Mouse (Mus musculus): ENCODE results near the gene Srpk2. TPM values are rescaled to one million over a fixed set of nuclear protein-coding genes. Genes with fewer than 3 reads are reported as not detected.
"Not testable (repeated sequence)": the region's sequence is repeated elsewhere in the genome, so short reads cannot be mapped to it uniquely, and the experiment has no call there.

The Srpk2 gene
- polyA plus RNA-seq, 1 experiment: 7.8 TPM

DNA sequence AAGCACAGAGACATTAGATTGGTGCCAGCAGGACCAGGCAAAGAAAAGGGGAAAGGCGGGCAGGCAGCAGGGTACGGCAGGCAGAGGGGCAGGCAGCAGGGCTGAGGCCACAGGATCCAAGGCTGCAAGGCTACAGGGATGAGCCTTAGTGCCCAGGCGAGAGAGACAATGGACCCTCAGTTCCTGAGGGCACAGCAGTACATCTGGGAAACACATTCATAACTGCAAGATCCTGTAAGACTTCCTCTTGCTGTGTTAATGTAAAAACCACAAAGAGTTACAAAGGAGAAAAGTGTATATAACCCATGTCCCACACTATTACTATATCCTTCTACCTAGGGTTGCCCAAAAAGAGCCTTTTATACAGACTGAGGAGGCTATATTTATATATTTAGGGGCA, 33.9 kb downstream of the Srpk2 start:
- no peak for TF ChIP-seq CTCF (IDR thresholded peaks at IDR 0.05; ENCODE audit: insufficient read depth, low read length)
- no peak for TF ChIP-seq POLR2A (IDR thresholded peaks at IDR 0.05; ENCODE audit: borderline replicate concordance, extremely low read depth, low read depth, low read length)
- 53% methylated on average over 3 of the region's 3 CpGs for WGBS
- no peaks in the 10 kb centered on the region; the same call in 1 of the 2 replicates for H3K4me1 ChIP-seq (ENCODE audit: control insufficient read depth, insufficient read depth, low read length)
- DNase-seq: no peak
- no peak overlapping the region for H3K4me3 ChIP-seq (replicated peaks; ENCODE audit: extremely low read depth, low read depth, low read length)

GRCm38 (mm10) chr5:23649246-23649645, 35.2 kb downstream of the Srpk2 start:
- no peak for TF ChIP-seq CTCF (IDR thresholded peaks at IDR 0.05; ENCODE audit: insufficient read depth, low read length)
- H3K4me1 ChIP-seq (ENCODE audit: control insufficient read depth, insufficient read depth, low read length): no peaks in the 10 kb centered on the region
- WGBS: 88% methylated on average over 2 of the region's 2 CpGs
- DNase-seq: no peak
- no peak overlapping the region for H3K4me3 ChIP-seq (replicated peaks; ENCODE audit: extremely low read depth, low read depth, low read length)

DNA sequence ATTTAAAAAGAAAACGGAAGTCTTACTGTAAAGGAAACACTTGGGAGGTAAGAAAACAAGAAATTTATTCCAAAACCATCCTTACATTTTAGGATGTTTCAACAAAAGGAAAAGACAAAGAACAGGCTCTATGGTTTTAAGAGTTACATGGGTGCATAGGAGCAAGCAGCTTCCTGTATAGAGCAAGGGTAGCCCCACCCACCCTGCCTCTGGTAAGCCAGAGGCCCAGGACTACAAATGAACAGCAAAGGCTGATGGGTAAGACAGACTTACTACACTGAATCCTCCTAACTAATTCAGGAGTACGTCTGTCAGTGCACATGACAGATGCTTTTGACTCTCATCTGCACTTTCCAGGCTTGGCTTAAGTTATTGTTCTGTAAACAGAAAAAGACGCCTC, 38.7 kb downstream of the Srpk2 start:
- WGBS: 64% methylated on average over 3 of the region's 3 CpGs
- no peak overlapping the region for H3K4me3 ChIP-seq (replicated peaks; ENCODE audit: extremely low read depth, low read depth, low read length)
- TF ChIP-seq POLR2A (IDR thresholded peaks at IDR 0.05; ENCODE audit: borderline replicate concordance, extremely low read depth, low read depth, low read length) (no peak), CTCF (IDR thresholded peaks at IDR 0.05; ENCODE audit: insufficient read depth, low read length) (no peak)
- DNase-seq: no peak
- no peaks in the 10 kb centered on the region for H3K4me1 ChIP-seq (ENCODE audit: control insufficient read depth, insufficient read depth, low read length)

GRCm38 (mm10) chr5:23639193-23639592, 45.2 kb downstream of the Srpk2 start:
- H3K4me3 ChIP-seq (replicated peaks; ENCODE audit: extremely low read depth, low read depth, low read length); H3K4me1 ChIP-seq (ENCODE audit: control insufficient read depth, insufficient read depth, low read length); DNase-seq: not testable (repeated sequence)

GRCm38 (mm10) chr5:23638023-23638422, 46.4 kb downstream of the Srpk2 start:
- TF ChIP-seq POLR2A (IDR thresholded peaks at IDR 0.05; ENCODE audit: borderline replicate concordance, extremely low read depth, low read depth, low read length): no peak
- no peak for TF ChIP-seq CTCF (IDR thresholded peaks at IDR 0.05; ENCODE audit: insufficient read depth, low read length)
- H3K4me3 ChIP-seq (replicated peaks; ENCODE audit: extremely low read depth, low read depth, low read length): no peak overlapping the region
- WGBS: 71% methylated on average over 4 of the region's 4 CpGs
- no peak for DNase-seq
- no peaks in the 10 kb centered on the region for H3K4me1 ChIP-seq (ENCODE audit: control insufficient read depth, insufficient read depth, low read length)

- WGBS: 85% methylated on average over 8 of the region's 8 CpGs
- no peaks in the 10 kb centered on the region for H3K4me1 ChIP-seq (ENCODE audit: control insufficient read depth, insufficient read depth, low read length)
- no peak overlapping the region for H3K4me3 ChIP-seq (replicated peaks; ENCODE audit: extremely low read depth, low read depth, low read length)
- no peak for TF ChIP-seq CTCF (IDR thresholded peaks at IDR 0.05; ENCODE audit: insufficient read depth, low read length)
- no peak for TF ChIP-seq POLR2A (IDR thresholded peaks at IDR 0.05; ENCODE audit: borderline replicate concordance, extremely low read depth, low read depth, low read length)
- no peak for DNase-seq
Observed at GRCm38 (mm10) chr5:23637337-23637736, 47.1 kb downstream of the Srpk2 start.

GRCm38 (mm10) chr5:23631490-23631889, 52.9 kb downstream of the Srpk2 start:
- no peak for DNase-seq
- 17% methylated on average over 1 of the region's 1 CpGs for WGBS
- H3K4me3 ChIP-seq (replicated peaks; ENCODE audit: extremely low read depth, low read depth, low read length): no peak overlapping the region
- no peaks in the 10 kb centered on the region for H3K4me1 ChIP-seq (ENCODE audit: control insufficient read depth, insufficient read depth, low read length)
- no peak for TF ChIP-seq POLR2A (IDR thresholded peaks at IDR 0.05; ENCODE audit: borderline replicate concordance, extremely low read depth, low read depth, low read length)
- no peak for TF ChIP-seq CTCF (IDR thresholded peaks at IDR 0.05; ENCODE audit: insufficient read depth, low read length)

GRCm38 (mm10) chr5:23627221-23627620, 57.2 kb downstream of the Srpk2 start:
- H3K4me3 ChIP-seq (replicated peaks; ENCODE audit: extremely low read depth, low read depth, low read length): no peak overlapping the region
- H3K4me1 ChIP-seq (ENCODE audit: control insufficient read depth, insufficient read depth, low read length): no peaks in the 10 kb centered on the region
- TF ChIP-seq CTCF (IDR thresholded peaks at IDR 0.05; ENCODE audit: insufficient read depth, low read length): no peak
- TF ChIP-seq POLR2A (IDR thresholded peaks at IDR 0.05; ENCODE audit: borderline replicate concordance, extremely low read depth, low read depth, low read length): no peak
- DNase-seq: no peak
- 67% methylated on average over 5 of the region's 5 CpGs for WGBS

- TF ChIP-seq CTCF (IDR thresholded peaks at IDR 0.05; ENCODE audit: insufficient read depth, low read length) (no peak), POLR2A (IDR thresholded peaks at IDR 0.05; ENCODE audit: borderline replicate concordance, extremely low read depth, low read depth, low read length) (no peak)
- no peaks in the 10 kb centered on the region for H3K4me1 ChIP-seq (ENCODE audit: control insufficient read depth, insufficient read depth, low read length)
- no peak overlapping the region for H3K4me3 ChIP-seq (replicated peaks; ENCODE audit: extremely low read depth, low read depth, low read length)
- WGBS: 85% methylated on average over 2 of the region's 2 CpGs
- no peak for DNase-seq
Observed at GRCm38 (mm10) chr5:23626173-23626572, 58.2 kb downstream of the Srpk2 start.

DNA sequence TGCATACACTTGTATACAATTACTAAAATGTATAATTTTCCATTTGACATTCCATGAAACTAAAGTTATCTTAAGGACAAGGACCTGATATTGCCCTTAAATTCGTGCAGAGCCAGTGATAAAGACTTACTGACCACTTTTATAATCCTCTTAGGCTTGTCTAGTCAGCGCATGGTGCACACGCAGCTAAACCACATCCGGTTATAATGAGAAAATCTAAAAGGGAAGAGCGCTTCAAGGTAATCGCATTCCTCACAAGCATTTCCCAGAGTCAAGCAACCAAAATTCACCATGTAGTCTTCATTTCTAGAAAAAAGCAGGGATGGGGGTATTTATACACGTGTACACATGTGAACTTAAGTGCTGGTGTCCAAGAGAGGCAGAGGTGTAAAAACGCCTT, 63.8 kb downstream of the Srpk2 start:
- no peak for DNase-seq
- 0 out of 2 replicates have a peak, but pooled peaks cover 3% of the 10 kb centered on the region for H3K4me1 ChIP-seq (ENCODE audit: control insufficient read depth, insufficient read depth, low read length)
- no peak overlapping the region for H3K4me3 ChIP-seq (replicated peaks; ENCODE audit: extremely low read depth, low read depth, low read length)
- 79% methylated on average over 8 of the region's 8 CpGs for WGBS
- TF ChIP-seq POLR2A (IDR thresholded peaks at IDR 0.05; ENCODE audit: borderline replicate concordance, extremely low read depth, low read depth, low read length): no peak
- no peak for TF ChIP-seq CTCF (IDR thresholded peaks at IDR 0.05; ENCODE audit: insufficient read depth, low read length)

DNA sequence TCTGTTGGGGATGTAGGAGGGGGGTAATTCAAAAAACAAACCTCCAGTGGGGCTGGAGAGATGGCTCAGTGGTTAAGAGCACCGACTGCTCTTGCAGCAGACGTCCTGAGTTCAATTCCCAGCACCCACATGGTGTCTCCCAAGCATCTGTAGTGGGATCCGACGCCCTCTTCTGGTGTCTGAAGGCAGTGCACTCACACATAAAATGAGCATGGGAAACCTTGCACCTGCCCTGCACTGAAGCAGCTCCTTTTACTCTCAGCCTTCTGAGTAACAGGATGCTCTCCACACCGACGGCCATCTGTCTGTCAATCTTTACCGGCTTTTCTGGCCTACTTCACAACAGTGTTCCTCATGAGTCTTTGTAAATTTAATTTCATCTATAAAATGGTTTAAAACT, 65.8 kb downstream of the Srpk2 start:
- H3K4me3 ChIP-seq (replicated peaks; ENCODE audit: extremely low read depth, low read depth, low read length): no peak overlapping the region

More for the DNA sequence above, 65.8 kb downstream of the Srpk2 start:
- no peak for DNase-seq
- 95% methylated on average over 7 of the region's 7 CpGs for WGBS
- TF ChIP-seq POLR2A (IDR thresholded peaks at IDR 0.05; ENCODE audit: borderline replicate concordance, extremely low read depth, low read depth, low read length) (no peak), CTCF (IDR thresholded peaks at IDR 0.05; ENCODE audit: insufficient read depth, low read length) (no peak)
- H3K4me1 ChIP-seq (ENCODE audit: control insufficient read depth, insufficient read depth, low read length): peaks cover 6% of the 10 kb centered on the region; the same call in 1 of the 2 replicates

All from lung, adult 2 months (tissue).